Mouse (Mus musculus): ENCODE data around the gene Grb10.

Gene Grb10

GRCm38 (mm10) chr11:11968830-11969229 is 69.7 kb downstream of the Grb10 start:
- DNase-seq (ENCODE audit: low read depth): no peak

- DNase-seq (ENCODE audit: low read depth): no peak
Observed at GRCm38 (mm10) chr11:11967519-11967918, 71.0 kb downstream of the Grb10 start.

GRCm38 (mm10) chr11:11966220-11966619 is 72.3 kb downstream of the Grb10 start:
- DNase-seq (ENCODE audit: low read depth): no peak

GRCm38 (mm10) chr11:11965501-11966125 is 72.9 kb downstream of the Grb10 start:
- no peak for DNase-seq (ENCODE audit: low read depth)

- no peak for DNase-seq (ENCODE audit: low read depth)
Observed at GRCm38 (mm10) chr11:11964729-11965128, 73.8 kb downstream of the Grb10 start.

- DNase-seq (ENCODE audit: low read depth): no peak
Observed at GRCm38 (mm10) chr11:11963587-11963986, 74.9 kb downstream of the Grb10 start.

- DNase-seq (ENCODE audit: low read depth): no peak
Observed at GRCm38 (mm10) chr11:11963065-11963464, 75.4 kb downstream of the Grb10 start.

GRCm38 (mm10) chr11:11962629-11962954 is 75.9 kb downstream of the Grb10 start:
- no peak for DNase-seq (ENCODE audit: low read depth)

- peak; percentile 38 for DNase-seq (ENCODE audit: low read depth)
Observed at GRCm38 (mm10) chr11:11961917-11962628, 76.4 kb downstream of the Grb10 start.

GRCm38 (mm10) chr11:11960858-11961257 is 77.6 kb downstream of the Grb10 start:
- DNase-seq (ENCODE audit: low read depth): no peak

GRCm38 (mm10) chr11:11960227-11960626 is 78.3 kb downstream of the Grb10 start:
- no peak for DNase-seq (ENCODE audit: low read depth)

GRCm38 (mm10) chr11:11958479-11958878 is 80.0 kb downstream of the Grb10 start:
- no peak for DNase-seq (ENCODE audit: low read depth)

GRCm38 (mm10) chr11:11958061-11958361 is 80.5 kb downstream of the Grb10 start:
- no peak for DNase-seq (ENCODE audit: low read depth)

- no peak for DNase-seq (ENCODE audit: low read depth)
Observed at GRCm38 (mm10) chr11:11957211-11958060, 81.0 kb downstream of the Grb10 start.

- no peak for DNase-seq (ENCODE audit: low read depth)
Observed at GRCm38 (mm10) chr11:11955783-11956182, 82.7 kb downstream of the Grb10 start.

GRCm38 (mm10) chr11:11954606-11955005 is 83.9 kb downstream of the Grb10 start:
- no peak for DNase-seq (ENCODE audit: low read depth)

- DNase-seq (ENCODE audit: low read depth): no peak
Observed at GRCm38 (mm10) chr11:11954115-11954438, 84.4 kb downstream of the Grb10 start.

GRCm38 (mm10) chr11:11953364-11954114 is 84.9 kb downstream of the Grb10 start:
- DNase-seq (ENCODE audit: low read depth): no peak

GRCm38 (mm10) chr11:11952569-11952968 is 85.9 kb downstream of the Grb10 start:
- DNase-seq (ENCODE audit: low read depth): peak; percentile 41

GRCm38 (mm10) chr11:11948988-11949365 is 89.5 kb downstream of the Grb10 start:
- no peak for DNase-seq (ENCODE audit: low read depth)

- peak; percentile 59 for DNase-seq (ENCODE audit: low read depth)
Observed at GRCm38 (mm10) chr11:11948321-11948987, 90.0 kb downstream of the Grb10 start.

GRCm38 (mm10) chr11:11947857-11948256 is 90.6 kb downstream of the Grb10 start:
- DNase-seq (ENCODE audit: low read depth): no peak

Measured in 416B (cell line).